Mouse (Mus musculus): ENCODE measurements at regions not wholly inside any gene's neighbourhood (a gene's known extent, or its start where the extent isn't known, plus 50 kb on each side); places are given as distances from the start of the nearest gene placed in this dataset.

DNA sequence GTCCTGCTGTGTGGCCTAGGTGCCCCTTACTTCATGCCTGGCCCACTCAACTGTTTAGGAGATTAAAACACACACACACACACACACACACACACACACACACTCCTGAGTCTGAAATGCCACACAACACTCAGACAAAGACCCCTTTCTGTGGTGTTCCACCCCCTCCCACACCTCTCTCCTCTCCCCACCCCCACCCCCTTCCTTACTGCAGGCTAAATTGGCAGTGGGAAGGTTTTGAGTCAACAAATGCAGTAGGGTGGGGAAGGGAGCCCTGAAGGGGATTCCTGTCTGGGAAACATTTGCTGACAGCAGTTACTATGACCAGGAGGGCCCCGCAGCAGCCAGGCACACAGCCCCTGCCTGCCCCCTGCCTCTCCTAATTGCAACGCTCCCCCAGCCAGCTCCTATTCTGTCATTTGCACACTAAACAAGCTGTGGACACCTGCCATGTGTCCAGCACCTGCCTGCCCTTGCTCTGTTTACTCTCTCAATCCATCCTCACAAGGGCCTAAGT lies 69.5 kb downstream of the Ephb3 start:
- DNase-seq = no peak

GRCm38 (mm10) chr16:21277789-21278342 lies 73.3 kb downstream of the Ephb3 start:
- DNase-seq = no peak

GRCm38 (mm10) chr16:21278387-21278786 lies 73.8 kb downstream of the Ephb3 start:
- DNase-seq = no peak

- no peak for DNase-seq
Observed at GRCm38 (mm10) chr16:21280200-21280627, 75.7 kb downstream of the Ephb3 start.

- DNase-seq = no peak
Observed at GRCm38 (mm10) chr16:21281958-21282730, 77.6 kb downstream of the Ephb3 start.

- no peak for DNase-seq
Observed at GRCm38 (mm10) chr16:21286099-21286498, 81.5 kb downstream of the Ephb3 start.

DNA sequence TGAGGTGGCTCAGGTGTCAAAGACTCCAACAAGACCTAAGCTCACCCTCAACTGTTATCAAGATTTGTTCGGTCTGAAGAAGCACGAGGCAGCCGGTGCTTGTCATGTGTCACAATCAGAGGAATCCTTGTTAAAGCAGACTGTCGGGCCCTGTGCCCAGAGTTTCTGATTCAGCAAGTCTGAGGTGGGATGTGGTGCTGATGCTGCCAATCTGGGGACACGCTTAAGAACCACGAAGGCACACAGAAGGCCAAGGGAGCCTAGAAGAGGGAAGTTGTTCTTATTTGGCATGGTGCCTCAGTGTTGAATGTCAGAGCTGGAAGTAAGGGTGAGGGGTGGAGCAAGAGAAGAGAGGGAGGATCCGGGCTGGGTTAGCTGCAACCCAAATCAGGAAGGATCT lies 85.0 kb downstream of the Ephb3 start:
- DNase-seq = no peak

DNA sequence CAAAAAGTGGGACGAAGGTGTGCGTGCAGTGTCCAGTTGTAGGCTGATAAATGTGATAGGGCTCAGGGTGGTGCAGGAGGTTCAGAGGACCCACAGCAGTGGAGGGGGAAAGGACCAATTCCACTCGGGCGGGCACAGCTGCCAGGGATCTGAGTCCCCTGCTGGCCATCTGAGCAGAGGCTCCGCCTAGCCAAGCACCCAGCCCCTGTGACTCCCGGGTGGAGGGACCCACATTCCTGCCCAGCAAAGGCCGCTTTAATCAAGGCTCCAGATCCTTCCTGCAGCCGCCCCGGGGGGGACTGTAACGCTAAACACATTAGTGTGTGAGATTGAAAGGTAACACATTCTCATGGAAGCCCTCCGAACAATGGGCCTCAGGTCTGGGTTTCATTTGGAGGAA lies 88.5 kb downstream of the Ephb3 start:
- no peak for DNase-seq

GRCm38 (mm10) chr16:21293569-21293968 lies 89.0 kb downstream of the Ephb3 start:
- DNase-seq = no peak

DNA sequence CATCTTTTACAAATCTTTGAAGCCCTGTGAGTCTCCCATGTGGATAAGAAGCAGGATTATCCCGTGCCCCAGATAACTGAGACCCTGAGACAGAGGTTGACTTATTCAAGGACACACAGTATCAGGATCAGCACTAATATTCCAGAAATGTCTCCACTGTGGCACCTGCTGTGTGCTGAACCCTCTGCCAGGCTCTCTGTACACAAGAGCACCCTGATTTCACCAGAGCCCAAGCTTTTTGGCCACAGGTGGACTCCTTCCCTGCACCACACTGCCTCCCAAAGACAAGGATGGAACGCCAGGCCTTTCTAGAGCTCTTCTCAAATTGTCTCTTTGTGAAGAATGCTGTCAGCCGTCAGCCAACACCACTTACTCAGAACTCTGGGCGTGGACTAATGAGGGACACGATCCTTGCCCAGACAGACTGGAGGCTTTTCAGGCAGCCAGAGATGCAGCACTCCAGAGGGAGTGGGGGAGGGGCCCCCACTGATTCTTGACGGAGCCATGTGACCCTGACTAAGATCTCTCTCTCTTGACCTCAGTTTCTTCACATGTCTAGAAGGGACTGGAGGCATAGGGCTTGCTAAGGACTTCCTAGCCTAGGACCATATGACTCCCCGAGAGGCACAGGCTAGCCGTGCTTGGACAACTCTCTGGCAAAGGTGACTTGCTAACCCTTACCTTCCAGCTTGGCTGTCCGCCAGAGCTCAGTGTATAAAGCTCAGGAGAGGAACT lies 90.3 kb downstream of the Ephb3 start:
- no peak for DNase-seq

DNA sequence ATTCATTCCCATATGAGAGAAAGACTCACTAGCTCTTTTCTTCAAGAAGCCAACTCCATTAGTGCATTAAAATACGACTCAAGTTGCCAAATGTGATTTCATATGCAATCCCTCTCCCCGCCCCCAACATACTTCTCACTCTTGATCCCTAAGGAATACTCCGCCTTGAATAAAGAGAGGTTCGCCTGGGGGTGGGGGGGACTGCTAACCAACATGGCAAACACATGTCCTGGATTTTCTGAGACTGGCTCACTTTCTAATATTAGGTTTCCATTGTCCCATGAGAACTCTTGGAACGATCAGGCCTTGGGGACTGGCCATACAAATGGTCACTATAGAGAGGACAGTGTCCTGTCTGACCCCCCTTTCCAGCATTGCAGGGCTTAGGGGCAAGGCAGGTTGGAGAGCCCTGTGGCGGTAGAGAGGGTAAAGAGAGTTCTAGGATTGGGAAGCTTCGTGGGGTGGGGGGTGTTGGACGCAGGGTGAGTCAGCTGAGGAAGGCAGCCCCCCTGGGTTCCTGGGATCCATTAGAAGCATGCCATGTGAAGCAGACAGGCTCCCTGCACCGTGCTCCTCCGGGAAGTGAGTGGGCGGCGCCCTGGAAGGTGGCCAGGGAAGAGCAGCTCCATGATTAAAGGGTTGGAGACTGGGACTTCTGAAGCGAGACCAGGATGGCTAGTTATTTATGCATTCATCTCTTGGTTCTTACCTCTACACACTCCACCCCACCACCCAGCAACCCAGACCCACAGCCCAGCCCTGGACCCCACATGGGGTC lies 91.6 kb downstream of the Ephb3 start:
- no peak for DNase-seq

DNA sequence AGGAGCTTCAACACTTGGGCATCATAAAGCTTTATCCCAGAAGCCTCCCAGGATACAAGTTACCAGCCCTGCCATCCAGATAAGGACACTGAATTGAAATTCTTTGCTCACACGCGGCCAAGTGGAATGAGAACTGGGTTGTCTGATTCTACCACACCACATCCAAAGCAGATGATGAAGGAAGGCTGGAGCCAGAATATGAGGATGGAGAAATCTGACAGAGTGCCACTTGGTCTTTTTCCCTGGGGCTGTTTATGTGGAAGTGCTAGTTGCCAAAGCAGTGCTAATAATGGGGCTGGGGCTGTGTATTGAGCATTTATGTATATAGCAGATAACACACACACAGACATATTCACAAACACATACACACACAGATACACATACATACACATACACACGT lies 92.2 kb downstream of the Ephb3 start:
- DNase-seq = no peak

DNA sequence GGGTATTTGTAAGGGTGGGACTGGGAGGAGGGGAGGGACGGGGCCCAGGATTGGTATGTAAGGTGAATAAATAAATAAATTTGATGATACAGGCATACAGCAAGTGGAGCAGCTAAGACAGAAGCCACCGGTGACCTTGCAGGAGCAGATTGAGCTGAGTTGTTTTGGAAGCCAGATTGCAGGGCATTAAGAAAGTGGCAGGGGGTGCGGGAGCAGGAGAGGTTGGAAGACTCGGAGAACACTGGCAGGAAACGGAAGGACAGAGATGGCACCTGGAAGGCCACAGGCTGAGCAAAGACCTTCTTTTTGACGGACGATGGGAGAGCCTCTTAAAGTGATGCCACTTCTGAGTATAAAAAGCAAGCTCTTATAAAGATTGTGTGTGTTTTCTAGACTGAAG lies 94.3 kb downstream of the Ephb3 start:
- no peak for DNase-seq

DNA sequence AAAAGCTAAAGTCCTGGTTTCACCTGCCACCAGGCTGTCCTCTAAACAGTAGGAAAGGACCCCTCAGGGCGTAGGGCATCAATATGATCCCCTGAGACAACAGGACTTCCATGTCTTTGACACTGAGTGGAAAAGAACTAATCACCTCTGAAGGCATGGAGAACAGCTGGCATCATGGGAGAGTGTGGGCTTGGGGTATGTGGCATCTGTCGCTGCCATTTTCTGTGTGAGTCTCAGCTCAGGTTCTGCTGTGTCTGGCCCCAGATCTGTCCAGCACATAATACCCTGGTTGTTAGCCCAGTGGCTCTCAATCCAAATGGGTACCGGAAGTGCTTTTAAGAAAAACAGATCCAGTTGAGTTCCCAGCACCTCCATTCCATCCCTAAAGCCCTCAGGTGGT lies 101.3 kb downstream of the Ephb3 start:
- no peak for DNase-seq

GRCm38 (mm10) chr16:21308513-21308912 lies 104.0 kb downstream of the Ephb3 start:
- no peak for DNase-seq

DNA sequence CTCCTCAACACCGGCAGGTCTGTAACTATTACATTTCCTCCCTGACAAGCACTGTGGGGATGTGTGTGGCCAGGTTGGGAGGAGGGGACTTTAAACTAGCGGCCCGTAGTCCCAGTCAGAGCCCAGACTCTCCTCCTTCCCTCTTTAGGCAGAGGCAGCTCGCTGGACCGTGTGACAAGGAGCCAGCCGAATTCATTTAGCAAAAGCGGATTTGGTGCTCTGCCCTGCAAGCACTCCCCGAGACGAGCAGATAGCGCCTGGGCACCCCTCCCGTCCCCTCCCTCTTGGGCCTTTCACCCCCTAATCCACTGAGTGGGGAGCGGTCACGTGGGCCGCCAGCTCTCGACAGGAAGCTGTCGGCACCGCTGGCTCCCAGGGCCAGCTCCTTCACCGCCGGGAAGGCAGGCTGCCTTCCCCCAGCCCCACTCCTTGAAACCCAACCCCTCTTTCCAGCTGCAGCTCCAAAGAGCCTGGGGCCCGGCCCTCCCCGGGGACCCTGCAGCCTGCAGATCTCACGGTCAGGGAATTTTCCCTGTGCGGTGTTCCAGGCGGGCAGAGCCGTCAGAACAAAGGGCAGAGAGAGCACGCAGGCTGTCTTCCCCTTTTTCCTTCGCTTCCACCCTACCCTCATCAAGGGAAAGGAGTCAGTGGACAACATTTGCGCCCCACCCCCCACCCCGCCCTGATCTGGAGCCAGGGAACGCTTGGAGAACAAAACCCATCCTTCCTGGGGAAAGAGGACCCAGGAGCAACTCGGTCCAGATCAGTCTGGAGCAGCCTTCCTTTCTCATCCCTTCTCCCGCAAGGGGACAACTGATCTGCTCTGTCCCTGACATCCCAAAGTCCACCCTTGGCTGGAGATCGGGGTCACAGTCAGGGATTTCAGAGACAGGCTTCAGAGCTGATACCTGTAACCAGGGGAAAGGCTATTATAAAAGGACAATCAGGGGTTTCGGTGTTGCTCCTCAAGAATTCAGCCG lies 106.4 kb downstream of the Ephb3 start:
- DNase-seq = peak; percentile 3 to 19

- DNase-seq = no peak
Observed at GRCm38 (mm10) chr16:21311781-21312180, 107.2 kb downstream of the Ephb3 start.

DNA sequence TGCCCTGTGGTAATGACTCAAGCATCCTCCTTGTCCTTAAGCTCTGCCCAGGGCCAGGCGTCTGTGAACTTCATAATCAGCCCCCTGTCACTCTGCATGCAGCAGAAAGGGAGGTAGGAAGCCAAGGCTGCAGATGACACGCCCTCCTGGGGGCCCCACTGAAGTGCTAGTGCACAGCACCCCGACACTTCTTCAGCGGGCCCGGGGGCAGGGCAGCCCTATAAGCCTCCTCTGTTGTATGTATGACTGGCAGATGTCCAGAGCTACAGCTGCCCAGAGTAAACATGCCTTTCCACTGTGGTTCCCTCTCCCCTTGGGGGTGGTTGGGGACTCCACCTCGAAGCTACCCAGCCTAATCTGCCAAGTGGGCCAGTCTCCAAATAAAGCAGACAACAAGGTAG lies 107.2 kb upstream of the Vps8 start:
- no peak for DNase-seq

DNA sequence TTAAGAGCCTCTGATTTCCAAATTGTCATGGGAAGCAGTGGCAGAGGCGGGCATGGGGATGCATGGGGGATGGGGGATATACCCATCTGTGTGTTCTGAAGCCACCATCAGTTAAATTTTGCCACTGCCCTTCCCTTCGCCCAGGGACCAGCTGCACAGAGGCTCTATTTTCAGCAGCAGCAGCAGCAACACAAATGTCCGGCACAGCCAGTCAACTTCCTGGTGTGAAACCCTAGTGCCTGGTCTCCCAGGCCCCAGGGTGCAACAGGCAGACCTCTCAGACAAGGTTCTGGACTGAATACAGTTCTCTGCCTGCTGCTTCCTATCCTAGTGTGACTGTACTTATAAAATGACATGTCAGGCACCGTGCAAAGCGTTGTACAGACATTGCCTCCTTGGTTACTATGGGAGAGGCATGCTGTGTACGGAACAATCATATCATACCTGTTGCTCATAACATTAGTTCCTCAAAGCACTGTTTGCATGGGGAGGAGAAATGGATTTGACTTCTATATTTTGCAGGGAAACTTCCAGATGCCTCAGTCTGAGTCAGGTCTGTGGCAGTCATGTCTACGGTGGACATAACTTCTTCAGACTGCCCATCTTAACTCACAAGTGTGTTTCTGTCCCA lies 104.8 kb upstream of the Vps8 start:
- DNase-seq = no peak

GRCm38 (mm10) chr16:21318640-21319365 lies 104.1 kb upstream of the Vps8 start:
- no peak for DNase-seq

DNA sequence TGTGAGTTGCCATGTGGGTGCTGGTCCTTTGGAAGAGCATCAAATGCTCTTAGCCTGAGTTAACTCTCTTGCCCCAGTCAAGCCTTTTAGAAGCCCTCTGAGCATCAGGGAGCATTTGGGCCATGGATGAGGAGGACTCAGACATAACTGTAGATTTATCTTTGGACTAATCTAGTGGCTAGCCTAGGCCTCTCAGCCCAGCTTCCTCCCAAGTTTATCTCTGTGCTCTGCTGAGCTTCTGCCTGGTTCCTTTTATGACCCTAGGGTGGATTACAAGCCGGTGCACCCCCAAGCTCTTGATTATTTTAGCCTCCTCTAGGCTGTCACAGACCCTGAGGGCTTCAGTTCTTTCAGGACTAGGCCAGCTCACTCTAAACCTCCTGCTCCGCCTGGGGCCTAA lies 102.6 kb upstream of the Vps8 start:
- DNase-seq = no peak

Data from B cell, adult 2 months (primary cell).